Mouse (Mus musculus) brain, embryonic 14.5 days (tissue): ENCODE data around the gene Pde5a.

Experiments
- CTCF ChIP-seq: fragments of 200-500 bp; IDR thresholded peaks from 2 replicates; pipeline ENCODE4 v1.5.1; 2012; ENCODE audit warnings: inconsistent platforms, mild to moderate bottlenecking, moderate library complexity, borderline replicate concordance; ENCODE audit not compliant: insufficient read depth, insufficient read length; ENCODE audit errors: extremely low read depth
- POLR2A ChIP-seq: fragments of 200-500 bp; IDR thresholded peaks from 2 replicates; pipeline ENCODE4 v1.6.1; 2012; ENCODE audit warnings: mild to moderate bottlenecking, inconsistent platforms, borderline replicate concordance; ENCODE audit not compliant: poor library complexity, insufficient read depth, insufficient read length, severe bottlenecking; ENCODE audit errors: extremely low read depth

DNA sequence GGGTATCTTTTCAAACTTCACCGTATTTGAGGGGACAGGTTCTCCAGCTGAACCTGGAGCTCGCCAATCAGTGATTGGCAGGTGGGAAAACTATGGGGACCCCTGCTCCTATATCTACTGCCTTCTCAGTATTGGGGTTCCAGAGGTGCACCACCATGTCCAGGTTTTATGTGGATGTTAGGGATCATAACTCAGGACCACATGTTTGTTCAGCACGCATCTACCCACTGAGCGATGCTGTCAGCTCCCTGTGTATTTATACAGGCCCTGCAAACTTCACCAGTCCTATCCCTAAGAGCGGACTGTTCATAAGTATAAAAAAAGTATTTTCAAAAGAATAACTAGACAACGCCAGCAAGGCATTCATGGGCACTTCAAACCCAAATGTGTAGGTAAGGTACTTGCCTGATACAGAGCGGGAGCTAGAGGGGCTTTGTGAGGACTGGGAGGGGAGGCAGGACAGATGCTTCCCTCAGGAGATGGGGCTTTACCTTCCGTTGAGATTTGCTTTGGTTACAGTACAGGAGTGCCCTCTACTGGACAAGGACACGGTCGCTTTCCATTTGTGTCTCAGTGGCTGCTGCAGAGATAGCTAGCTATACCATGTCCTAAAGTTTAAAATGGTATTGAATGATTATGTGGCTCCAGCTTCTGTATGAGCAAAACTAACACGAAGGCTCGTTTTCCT lies 175.1 kb downstream of the Pde5a start:
- TF ChIP-seq POLR2A (no peak), CTCF (peak; percentile 88)
